Mouse (Mus musculus): ENCODE results near the gene Olfr263. TPM values are rescaled to one million over a fixed set of nuclear protein-coding genes. Genes with fewer than 3 reads are reported as not detected.

The Olfr263 gene
- total RNA-seq, 4 experiments from 2014 or later, result not detected

DNA sequence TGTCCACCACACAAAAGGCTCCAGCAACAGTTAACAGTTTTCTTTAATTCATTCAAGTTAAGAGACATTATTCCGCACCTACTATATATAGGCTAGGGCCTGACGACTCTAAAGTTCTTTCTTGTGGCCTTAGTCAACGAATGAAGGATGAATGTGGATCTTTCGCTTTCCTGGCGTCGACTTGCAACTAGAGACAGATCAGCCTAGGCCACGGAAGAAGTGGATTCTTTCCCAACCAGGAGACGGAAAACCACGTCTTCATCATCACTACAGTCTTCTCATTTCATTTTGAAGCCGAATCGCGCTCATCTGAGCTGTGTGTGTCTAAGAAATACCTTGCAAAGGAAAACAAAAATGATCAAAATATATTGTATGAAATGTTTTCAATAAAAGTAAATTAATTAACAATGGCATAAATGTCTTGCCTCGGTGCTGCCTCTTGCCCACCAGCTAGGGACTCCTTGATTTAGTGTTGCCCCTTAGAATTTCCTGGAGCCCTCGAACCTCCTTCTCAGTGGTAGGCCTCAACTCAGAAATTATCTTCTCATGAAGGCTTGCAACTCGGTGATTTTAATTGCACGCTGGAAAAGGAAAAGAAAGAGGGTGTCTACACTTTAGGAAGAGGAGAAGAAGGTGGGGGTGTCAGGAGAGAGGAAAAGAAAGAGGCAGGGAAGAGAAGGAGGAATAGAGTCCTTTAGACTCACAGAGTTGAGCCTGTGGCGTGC lies 41.2 kb downstream of the Olfr263 start:
- no peak for DNase-seq

- no peak for DNase-seq
Observed at GRCm38 (mm10) chr13:21171156-21171530, 41.7 kb downstream of the Olfr263 start.

DNA sequence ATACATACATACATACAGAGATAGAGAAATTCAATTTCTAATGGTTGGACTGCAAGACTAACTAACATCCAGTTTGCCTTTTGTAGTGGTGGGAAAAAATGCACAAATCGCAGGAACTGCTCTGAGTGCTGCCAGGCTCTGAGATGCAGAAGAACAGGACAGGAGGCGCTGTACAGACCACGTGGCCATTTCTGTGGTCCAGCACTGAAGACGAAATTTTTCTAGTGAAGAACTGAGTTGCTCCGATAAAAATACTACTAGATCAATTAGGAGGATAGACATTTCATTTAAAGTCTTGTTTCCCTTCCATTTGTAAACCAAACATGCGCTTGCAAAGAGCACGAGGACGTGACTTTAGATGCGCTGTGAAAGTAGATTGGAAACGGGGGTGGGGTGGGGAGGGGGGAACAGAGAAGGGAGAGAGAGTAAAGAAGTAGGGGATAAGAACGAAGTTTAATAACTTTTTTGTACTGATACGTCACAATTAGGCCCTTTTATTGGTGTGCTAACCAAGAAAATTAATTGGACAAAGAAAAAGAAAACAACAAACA lies 42.2 kb downstream of the Olfr263 start:
- no peak for DNase-seq

DNA sequence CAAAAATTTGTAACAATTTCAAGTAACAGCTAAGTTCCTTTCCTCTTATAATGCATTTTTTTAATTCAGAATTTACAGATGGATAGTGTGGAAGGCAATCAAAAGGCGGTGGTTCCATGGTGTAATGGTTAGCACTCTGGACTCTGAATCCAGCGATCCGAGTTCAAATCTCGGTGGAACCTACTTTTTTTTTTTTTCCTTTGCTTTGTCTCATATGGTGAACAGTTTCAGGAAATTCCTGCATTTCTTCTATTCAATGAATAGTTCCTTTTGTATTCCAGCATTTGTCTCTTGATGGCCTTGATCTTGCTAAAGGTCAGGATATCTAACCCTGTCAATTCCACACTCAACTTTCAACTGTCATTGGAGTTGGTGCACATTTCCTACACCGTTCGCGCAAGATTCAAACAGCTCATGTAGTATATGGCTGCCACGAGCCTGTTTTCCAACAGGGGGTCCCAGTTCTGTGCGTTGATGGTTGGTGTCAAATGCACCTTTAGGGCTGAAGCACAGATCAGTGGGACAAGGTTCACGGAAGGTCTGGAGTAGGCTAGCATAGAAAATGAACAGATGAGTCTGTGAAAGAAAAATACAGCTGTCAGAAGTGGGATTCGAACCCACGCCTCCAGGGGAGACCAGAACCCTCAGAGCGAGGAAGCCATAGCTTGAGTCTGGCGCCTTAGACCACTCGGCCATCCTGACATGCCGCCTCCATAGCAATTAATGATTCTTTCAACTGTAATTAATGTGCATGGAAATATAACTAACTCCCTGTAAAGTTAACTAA lies 43.0 kb downstream of the Olfr263 start:
- no peak for DNase-seq

DNA sequence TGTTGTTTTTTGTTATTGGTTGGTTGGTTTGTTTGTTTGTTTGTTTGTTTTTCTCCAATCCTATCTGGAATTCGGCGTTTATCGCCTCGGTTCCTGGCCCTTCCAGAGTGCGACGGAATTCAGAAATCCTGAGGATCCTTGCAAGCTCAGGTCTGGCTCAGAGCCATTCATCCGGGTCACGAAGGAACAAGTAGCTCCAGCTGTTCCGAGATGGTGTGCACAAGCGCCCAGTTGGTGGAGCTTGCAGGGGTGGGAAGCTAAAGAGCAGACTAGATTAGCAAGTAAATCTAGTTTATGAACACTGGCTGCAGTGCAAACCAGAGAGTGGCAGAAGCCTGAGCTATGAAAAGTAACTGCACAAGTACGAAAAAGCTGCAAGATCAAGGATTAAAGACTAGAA lies 43.6 kb downstream of the Olfr263 start:
- peak; percentile 84 for DNase-seq

DNA sequence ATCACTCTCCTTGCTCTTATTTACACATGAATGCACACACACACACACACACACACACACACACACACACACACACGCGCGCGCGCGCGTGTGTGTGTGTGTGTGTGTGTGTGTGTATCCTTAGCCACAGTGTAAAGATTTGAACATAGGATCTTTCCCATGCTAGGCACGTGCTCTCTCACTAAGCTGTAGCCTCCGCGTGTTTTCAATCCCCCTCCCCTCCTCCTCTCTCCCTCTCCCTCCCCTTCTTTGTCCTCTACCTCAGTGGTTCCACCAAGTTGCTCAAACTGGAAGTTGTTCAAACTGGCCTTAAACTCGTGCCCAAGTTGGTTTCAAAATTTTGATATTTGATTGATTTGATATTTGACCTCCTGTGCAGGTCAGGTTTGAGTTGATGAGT lies 47.3 kb downstream of the Olfr263 start:
- no peak for DNase-seq

DNA sequence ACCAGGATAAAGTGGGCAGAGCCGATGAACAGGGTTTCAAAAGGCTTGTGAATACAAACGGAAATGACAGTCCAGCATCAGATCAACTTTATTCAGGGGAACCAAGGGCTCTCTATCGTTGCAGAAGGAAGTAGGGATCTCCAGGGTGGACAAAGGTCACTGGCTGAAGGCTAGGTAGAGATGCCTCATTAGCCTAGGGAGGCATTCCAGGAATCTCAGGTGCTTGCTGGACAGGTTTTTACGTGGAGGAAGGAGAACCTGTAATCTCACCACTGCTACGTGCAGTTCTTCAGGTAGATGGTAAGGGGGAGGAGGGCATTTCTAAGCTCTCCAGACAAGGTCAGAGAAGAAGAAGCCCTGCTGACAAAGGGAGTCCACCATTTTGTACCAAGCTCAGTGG lies 48.2 kb downstream of the Olfr263 start:
- DNase-seq, result no peak

GRCm38 (mm10) chr13:21178364-21178763 lies 48.9 kb downstream of the Olfr263 start:
- no peak for DNase-seq

- DNase-seq, result no peak
Observed at GRCm38 (mm10) chr13:21179367-21179723, 49.9 kb downstream of the Olfr263 start, which contains the start of gene Trim27. Trim27 (plus strand) TSS chr13:21179445.

DNA sequence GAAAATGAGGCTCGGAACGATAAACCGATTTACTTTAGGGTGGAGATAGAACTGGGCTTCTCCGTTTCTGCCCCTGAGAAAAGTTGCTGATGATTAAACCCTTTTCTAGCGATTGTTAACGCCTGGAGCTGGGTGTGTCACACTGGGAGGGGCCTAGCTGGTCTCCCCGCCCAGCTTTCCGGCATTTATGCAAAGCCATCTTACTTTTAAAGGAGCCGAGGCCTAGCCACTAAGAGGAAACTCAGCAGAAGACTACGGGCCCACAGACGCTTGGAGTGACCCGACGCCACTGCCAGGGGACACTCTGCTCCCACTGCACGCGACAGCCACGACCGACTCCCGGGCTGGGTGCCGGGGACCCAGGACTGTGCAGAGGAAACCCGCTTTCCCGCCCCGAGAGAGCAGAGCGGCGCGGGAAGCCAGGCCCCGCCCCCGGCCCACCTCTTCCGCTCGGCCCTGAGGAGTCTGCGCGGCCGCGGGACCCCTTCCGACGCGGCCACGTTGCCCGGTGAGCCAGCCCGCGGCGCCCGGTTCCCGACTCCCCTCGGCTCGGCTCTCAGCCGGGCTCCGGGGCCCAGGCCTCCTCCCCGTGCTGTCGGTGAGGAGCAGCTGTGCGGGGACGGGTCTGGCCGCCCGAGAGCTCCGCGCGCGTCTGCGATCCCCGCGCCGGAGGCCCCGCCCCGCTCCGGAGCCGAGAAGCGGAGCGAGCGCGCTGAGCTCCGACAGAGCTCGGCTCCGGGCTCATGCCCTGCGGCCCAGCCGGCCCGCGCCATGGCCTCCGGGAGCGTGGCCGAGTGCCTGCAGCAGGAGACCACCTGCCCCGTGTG lies 50.5 kb downstream of the Olfr263 start:
- peak; percentile 87 for DNase-seq

- no peak for DNase-seq
Observed at GRCm38 (mm10) chr13:21180551-21181530, 51.4 kb downstream of the Olfr263 start.

DNA sequence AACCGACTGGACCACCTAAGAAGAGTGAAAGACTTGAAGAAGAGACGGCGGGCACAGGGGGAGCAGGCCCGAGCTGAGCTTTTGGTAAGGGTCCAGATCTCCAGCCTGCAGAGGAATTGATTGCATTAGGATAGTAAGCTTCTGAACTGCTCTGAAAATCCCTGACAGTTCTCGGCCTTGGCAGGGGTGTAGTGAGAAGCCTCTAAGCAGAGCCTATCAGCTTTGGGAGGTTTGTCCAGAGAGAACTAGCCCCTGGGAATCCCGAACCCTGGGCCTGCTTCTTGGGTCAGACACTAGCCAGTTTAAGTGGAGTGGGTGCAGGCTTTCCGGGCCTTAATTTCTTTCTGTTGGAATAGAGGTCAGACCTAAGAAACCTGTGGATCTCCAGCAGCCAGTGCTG lies 52.6 kb downstream of the Olfr263 start:
- DNase-seq, result no peak

DNA sequence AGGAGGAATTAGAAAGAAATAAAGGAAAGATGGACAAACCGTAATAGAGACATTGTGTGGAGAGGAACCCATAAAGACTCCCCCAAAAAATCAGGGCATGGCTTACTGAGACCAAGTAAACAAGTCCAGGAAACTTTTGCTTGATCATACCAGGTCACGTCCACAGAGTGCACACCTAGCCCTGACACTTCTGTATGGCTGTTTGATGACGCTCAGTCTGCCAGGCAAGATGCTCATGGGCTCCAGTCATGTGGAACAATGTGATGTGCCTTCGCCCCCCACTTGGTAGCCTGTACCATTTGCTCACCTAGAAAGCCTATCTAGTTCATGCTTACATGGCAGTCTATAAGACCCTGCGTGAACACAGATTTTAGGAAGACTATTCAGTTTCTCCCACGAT lies 53.6 kb downstream of the Olfr263 start:
- no peak for DNase-seq

GRCm38 (mm10) chr13:21183661-21184060 lies 54.2 kb downstream of the Olfr263 start:
- DNase-seq, result no peak

DNA sequence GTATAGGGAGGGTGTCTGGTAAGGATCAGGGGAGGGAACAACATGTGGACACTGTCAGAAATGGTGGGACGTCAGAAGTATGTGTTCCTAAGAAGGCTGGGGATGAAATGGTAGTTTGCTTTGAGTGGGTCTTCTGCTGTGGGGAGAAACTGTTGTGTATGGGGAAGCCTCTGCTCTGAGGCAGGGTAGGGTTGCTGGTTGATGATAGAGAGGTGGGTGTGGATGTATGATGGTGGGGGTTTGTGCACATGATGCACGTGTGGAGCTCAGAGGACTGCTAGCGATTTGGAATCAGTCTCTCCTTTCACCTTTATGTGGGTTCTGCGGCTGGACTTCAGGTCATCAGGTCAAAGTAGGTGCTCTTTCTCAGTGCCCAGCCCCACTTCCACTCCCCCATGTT lies 56.1 kb downstream of the Olfr263 start:
- DNase-seq, result no peak

Other genes starting within 250 kb of the Olfr263 start
- gene Olfr1370, start 54.7 kb upstream of the Olfr263 start, total RNA-seq (2022), result not detected
- gene Olfr1369-ps1, start 18.2 kb upstream of the Olfr263 start, total RNA-seq (2022), result not detected
- not detected for gene Olfr1368, start 16.2 kb downstream of the Olfr263 start, total RNA-seq (2022)
- 10 to 100 TPM; 46.8 to 54.3 (median 52.6) TPM for gene Trim27, start 49.8 kb downstream of the Olfr263 start, total RNA-seq (2022)
- gene Gpx5, start 163.1 kb downstream of the Olfr263 start, total RNA-seq (2022), result not detected
- gene Gpx6, start 182.5 kb downstream of the Olfr263 start, total RNA-seq (2022), result not detected
- gene Olfr1367, start 217.3 kb downstream of the Olfr263 start, total RNA-seq (2022), result not detected
- gene Zscan12, start 233.2 kb downstream of the Olfr263 start, total RNA-seq (2022), result 10 to 100 TPM in 3 of 4 experiments, 1 to 10 TPM in 1; 9.6 to 12.8 (median 11.1) TPM